Mouse (Mus musculus) NIH3T3 (cell line): ENCODE data around the gene Cacnb4.

Source experiments
- DNase-seq: peaks from one replicate; pipeline ENCODE4 v3.0.0-alpha.2; 2012; ENCODE audit warnings: low read depth

Cacnb4 gene

GRCm38 (mm10) chr2:52603935-52604650 lies 72.5 kb downstream of the Cacnb4 start:
- DNase-seq = no peak

DNA sequence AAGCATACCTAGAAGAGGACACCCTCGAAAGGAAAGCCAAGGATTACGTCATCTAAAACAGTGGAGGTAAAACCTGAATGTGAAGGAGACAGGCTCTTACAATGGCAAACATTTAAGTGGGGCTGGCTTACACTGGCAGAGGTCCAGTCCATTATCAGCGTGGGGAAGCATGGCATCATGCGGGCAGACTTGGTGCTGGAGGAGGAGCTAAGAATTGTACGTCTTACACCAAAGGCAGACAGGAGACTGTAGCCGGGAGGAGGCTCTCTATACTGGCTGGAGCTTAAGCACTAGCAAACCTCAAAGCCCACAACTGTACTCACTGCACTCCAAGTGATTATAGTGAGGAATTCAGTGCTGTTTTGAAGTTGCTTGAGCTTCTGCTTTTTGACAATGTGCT lies 73.2 kb downstream of the Cacnb4 start:
- no peak for DNase-seq

GRCm38 (mm10) chr2:52602921-52603320 lies 73.7 kb downstream of the Cacnb4 start:
- no peak for DNase-seq

- peak; percentile 70 for DNase-seq
Observed at GRCm38 (mm10) chr2:52602228-52602627, 74.4 kb downstream of the Cacnb4 start.

- DNase-seq = no peak
Observed at GRCm38 (mm10) chr2:52597511-52597910, 79.1 kb downstream of the Cacnb4 start.

DNA sequence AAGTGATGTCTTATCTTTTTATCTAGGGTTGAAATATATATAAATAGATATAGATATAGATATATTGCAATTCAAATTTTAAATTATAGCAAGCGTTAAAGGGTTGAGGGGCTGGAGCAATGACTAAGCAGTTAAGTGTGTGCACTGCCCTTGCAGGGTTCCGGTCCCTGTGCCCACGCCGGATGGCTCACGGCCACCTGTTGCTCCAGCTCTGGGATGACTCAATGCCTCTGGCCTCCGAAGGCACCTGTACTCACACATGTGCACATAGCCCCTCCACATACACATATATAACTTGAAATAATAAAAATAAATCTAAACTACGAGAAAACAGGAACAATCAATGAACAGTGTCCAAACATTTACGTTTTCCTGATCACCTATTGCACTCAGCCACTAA lies 82.8 kb downstream of the Cacnb4 start:
- no peak for DNase-seq

DNA sequence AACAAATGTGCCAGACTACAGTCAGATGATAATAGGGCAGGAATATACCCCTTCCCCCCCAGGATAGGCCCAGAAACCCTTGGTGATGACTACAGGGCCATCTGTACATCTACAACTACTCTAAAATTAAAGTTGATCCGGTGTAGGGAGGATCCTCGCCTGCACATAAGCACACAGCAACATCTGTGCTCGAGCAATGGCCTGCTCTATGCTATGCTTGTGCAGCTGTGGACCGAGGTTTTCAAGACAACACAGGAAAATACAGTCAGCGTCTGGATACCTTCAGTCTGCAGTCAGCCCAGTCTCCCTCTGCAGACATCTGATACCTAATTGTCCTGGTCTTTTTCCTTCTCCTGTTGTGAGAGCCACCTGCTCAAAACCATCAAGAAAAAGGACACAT lies 83.4 kb downstream of the Cacnb4 start:
- no peak for DNase-seq

GRCm38 (mm10) chr2:52590970-52591347 lies 85.7 kb downstream of the Cacnb4 start:
- peak; percentile 92 for DNase-seq

GRCm38 (mm10) chr2:52590340-52590969 lies 86.2 kb downstream of the Cacnb4 start:
- DNase-seq = no peak

DNA sequence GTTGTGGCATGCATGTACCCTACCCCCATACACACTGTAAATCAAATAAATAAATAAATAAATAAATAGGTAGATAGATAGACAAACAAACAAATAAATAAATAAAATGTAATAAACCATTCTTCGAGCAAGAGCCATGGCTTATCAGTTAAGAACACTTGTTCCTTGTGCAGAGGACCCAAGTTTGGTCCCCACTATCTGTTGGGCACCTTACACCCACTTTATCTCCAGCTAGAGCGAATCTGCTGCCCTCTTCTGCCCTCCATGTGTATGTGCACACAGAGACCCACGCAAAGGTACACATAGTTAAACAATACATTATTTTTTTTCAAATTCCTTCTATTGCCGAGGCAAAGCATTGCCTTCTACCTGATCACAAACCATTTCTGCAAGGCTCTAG lies 87.1 kb downstream of the Cacnb4 start:
- no peak for DNase-seq

DNA sequence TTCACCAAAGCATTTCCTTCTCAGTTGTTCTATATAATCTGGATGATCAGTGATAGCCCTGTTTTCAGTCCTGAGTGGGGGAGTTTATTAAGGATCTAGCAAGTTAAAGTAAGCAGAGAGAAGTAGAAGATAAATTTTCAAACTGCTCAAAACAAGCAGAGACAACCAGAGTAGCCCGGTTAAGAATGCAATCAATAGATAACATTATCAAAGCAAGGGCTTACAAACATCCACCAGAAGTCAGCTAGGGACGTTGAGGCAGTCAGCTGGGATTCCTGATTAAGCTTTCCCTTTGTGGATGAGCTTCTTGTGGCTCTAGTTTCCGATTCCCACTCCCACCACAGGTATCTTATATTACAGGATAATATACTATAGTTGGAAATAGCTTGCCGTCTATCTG lies 91.2 kb downstream of the Cacnb4 start:
- DNase-seq = no peak

DNA sequence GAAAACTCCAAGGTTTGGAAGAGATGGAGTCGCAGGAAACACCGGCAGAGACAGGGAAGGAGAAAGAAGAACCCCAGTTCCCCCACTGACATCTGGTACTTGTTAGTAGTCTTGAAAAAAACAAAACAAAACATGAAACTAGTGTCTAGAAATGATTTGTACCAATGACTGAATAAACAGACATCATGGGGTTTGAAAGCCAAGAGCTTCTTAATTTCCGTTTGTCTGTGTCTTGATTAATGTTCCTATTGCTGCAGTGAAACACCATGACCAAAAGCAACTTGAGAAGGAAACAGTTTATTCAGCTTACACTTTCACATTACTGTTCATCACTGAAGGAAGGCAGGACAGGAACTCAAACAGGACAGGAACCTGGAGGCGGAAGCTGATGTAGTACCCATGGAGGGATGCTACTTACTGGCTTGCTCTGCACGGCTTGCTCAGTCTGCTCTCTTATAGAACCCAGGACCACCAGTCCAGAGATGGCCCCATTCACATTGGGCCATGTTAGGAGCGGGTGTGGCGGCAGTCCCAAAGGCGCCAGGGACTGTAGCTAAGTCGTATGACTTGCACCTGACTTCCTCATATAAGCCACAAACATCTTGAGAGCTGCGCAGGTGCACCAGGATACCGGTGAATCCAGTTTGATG lies 95.4 kb downstream of the Cacnb4 start:
- DNase-seq = peak; percentile 11

DNA sequence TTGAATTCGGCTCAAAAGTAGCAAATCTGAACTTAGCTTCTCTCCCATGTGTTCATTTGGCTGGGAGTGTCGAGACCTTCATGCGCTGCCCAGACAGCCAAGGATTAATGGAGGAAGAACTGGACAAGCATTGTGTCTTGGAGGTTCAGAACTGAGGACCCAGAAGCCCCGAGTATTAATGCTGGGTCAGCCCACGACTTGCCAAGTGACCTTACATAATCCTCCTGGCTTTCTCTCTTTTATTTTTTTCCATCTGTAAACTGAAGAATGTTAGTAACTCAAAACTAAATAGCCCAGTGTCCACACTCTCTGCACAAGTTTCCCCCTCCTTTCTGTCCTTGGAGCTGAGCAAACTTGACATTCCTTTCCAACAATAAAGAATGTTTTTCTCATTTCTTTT lies 95.9 kb downstream of the Cacnb4 start:
- DNase-seq = no peak

- peak; percentile 48 for DNase-seq
Observed at GRCm38 (mm10) chr2:52578846-52579245, 97.8 kb downstream of the Cacnb4 start.

DNA sequence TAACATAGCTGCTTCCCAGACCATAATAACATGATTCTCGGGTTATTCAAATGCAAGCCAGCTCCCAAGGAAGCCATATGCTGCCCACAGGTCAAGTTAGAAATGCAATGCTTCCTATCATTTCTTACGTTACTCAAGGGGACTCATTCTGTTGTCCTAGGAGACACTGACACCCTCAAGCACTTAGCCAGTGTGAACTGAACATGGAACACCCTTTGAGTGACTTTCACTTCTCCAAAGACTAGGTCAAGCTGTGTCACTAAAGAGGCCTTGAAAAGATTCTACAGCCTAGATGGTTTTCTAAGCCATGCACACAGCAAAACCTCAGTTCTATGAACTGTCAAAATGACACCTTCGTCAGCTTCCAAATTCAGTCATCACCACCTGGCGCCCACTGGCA lies 98.9 kb downstream of the Cacnb4 start:
- DNase-seq = no peak

DNA sequence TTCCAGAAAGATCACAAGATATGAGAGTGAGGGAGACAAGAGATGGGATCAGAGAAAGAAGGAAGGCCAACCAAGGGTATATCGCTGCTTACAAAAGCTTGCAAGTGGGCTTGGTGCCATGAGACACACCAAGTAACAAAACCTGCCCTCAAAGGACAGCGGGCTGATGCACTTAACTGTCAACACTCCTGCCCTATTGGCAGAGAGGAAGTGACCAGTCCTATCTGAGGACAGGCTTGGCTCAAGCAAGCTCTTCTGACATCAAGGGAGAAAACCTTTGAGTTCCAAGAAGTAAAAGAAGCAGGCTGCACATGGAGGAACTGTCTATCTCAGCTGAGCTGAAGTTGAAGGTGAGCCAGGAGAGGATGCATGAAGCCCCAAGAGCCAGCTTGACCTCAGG lies 100.1 kb downstream of the Cacnb4 start:
- DNase-seq = no peak

DNA sequence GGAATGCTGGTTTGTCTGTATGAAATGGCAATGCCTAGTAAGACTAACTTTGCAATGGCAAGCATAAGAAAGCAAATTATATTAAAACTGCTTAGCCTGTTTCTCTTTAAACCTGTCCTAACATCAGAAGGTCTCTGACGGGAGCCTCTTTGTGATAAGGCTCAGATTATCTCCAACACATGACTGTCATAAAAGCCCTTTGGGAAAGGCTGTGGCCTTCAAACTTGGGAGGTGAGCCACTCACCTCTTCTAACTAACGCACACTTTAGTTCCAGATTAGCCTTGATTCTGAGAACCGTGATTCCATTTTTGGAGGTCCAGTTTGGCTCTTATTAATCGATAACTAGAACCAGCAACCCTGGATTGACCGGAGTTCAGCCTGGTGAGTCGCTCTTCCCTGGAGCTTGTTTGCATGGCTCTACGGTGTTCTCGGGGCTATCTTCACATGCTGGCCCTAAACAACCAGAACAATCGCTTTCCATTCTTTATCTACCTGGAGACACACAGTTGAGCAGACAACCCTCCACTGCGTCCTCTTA lies 100.9 kb downstream of the Cacnb4 start:
- no peak for DNase-seq

DNA sequence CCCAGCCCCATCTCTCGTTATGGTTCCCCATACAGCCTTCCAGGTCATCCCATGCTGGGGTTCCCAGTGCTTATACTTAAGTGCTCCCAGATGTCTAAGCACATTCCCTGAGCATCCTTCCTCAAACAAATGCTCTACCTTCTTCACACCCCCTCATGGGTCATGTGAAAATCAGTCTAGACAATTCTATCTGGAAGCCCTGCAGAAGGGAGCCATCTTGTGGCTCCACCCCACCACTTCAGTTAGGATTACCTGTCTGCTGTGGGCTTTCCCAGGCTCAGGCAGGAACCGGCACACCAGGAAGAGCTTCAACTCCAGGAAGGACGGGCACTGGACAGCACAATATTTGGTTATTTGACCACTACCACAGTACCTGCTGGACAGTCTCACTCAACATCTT lies 101.7 kb downstream of the Cacnb4 start:
- DNase-seq = no peak

DNA sequence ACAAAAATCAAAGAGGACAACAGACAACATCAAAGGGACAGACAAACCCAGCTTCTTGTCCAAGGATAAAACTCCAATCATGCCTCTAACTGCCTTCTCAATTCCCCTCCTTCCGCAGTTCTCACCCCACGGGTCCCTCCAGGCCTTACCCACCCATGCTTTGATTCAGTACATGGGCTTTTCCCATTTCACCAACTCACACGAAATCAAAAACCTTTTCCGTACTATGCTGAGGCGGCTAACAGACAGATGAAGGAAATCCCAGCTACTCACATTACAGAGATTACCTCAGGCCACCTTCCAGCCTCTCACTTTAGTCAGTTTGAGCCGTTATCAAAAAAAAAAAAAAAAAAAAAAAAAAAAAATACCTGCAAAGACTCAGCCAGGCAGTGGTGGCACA lies 104.4 kb downstream of the Cacnb4 start:
- no peak for DNase-seq

DNA sequence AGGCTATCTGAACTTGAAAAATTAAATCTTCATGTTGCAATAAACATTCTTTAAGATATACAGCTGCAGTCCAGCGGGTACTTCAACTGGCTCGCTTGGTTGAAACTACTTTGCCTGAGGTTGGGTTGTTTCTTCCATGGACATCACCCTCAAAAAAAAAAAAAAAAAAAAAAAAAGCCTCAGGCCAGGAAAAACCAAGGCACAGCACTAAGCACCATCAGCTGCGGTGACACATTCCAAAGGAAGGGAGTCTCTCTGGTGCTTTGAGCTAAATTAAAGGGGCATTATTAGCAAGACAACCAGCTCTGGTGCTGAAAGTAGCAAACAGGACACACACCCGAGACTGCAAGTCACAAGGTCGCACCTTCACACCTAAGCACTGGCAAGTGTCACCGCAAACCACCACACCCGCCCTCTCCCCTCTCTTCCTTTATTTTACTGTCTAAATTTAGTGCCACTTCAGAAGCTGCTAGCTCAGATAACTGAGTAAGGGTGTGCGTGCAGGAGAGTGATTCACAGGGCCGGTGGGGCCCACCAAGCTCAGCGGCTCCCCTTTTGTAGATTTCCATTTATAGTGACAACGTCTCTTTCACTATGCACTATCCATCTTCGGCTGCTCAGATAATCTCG lies 105.2 kb downstream of the Cacnb4 start:
- DNase-seq = no peak

GRCm38 (mm10) chr2:52570781-52571180 lies 105.8 kb downstream of the Cacnb4 start:
- DNase-seq = no peak

DNA sequence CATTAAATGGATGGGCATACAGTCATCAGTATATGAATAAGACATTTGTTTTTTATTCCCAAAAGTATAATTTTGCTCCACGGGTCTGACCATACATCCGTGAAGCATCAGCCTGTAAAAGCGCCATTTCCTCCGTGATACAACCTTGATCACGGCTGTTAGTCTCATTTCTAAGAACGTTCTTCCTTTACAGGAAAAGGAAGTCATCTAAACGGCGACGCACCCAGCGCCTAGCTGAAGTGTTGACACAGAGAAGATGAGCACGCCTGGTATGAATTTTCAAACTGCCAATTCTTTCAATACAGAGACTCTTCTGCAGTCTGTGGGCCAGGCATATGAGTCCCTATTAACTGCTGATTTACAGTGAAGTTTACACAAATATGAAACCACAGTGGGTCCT lies 106.5 kb downstream of the Cacnb4 start:
- no peak for DNase-seq

DNA sequence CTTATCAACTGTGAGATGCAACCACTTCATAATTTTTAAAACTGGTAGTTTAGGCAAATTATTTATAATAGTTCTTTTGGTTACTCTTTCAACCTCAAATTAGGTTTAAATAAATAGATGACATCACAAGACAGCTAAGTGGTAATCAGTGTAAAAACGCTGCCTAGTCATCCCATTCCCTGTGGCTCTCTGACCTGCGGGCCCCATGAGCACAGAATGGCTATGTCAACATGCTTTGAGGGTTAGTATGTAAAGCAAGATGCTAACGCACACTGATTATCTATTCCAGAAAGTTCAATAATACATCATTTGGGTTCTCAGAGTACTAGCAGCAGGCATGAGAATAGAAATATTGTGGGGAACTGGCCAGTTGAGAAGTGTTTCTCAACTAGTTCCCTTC lies 108.5 kb downstream of the Cacnb4 start:
- no peak for DNase-seq
